Mouse (Mus musculus) ES-E14 (cell line): ENCODE measurements at regions not wholly inside any gene's neighbourhood (a gene's known extent, or its start where the extent isn't known, plus 50 kb on each side); places are given as distances from the start of the nearest gene placed in this dataset.

Source experiments
- DNase-seq: peaks from one replicate; pipeline ENCODE4 v3.0.0-alpha.2; 2013; ENCODE audit warnings: low read depth, low spot score
- H3K27ac ChIP-seq: 2 replicates; pipeline ENCODE4 v1.5.1; 2012; ENCODE audit warnings: low read depth, mild to moderate bottlenecking, low read length, moderate library complexity, mixed read lengths; ENCODE audit not compliant: poor library complexity, insufficient read depth, severe bottlenecking
- H3K36me3 ChIP-seq: 2 replicates; pipeline ENCODE4 v1.6.1; 2012; ENCODE audit warnings: mild to moderate bottlenecking, low read length, moderate library complexity, mixed read lengths; ENCODE audit not compliant: control insufficient read depth, poor library complexity, insufficient read depth, severe bottlenecking
- H3K4me1 ChIP-seq, 2 experiments: fragments of 150-350 bp in 1 of 2; sonication (generic) in 1 of 2; 2 replicates each; pipeline ENCODE4 v1.6.1; 2012; ENCODE audit warnings: low read length in 2 of 2, mild to moderate bottlenecking in 1 of 2, mixed read lengths in 1 of 2; ENCODE audit not compliant: control insufficient read depth in 2 of 2, insufficient read depth in 2 of 2, poor library complexity in 1 of 2
- H3K4me3 ChIP-seq, 2 experiments: fragments of 150-350 bp in 1 of 2; sonication (generic) in 1 of 2; 2 replicates each; pipeline ENCODE4 v1.5.1; 2012; ENCODE audit warnings: low read length in 2 of 2, low read depth in 1 of 2, mild to moderate bottlenecking in 1 of 2, mixed read lengths in 1 of 2; ENCODE audit not compliant: insufficient read depth in 1 of 2, poor library complexity in 1 of 2, severe bottlenecking in 1 of 2
- H3K9ac ChIP-seq: 2 replicates; pipeline ENCODE4 v1.6.1; 2012; ENCODE audit warnings: low read depth, mild to moderate bottlenecking, low read length, mixed read lengths; ENCODE audit not compliant: poor library complexity, insufficient read depth, severe bottlenecking
- H3K9me3 ChIP-seq: fragments of 150-350 bp; sonication (generic); 2 replicates; pipeline ENCODE4 v1.6.1; 2012; ENCODE audit warnings: low read depth, mild to moderate bottlenecking, low read length; ENCODE audit not compliant: control insufficient read depth, insufficient read depth
- CHD2 ChIP-seq: IDR thresholded peaks from 2 replicates; pipeline ENCODE4 v1.6.1; 2014; ENCODE audit warnings: mild to moderate bottlenecking, low read depth, low read length, inconsistent platforms
- HCFC1 ChIP-seq: IDR thresholded peaks from 2 replicates; pipeline ENCODE4 v1.6.1; 2012; ENCODE audit warnings: low read length, inconsistent platforms, borderline replicate concordance; ENCODE audit not compliant: insufficient read depth
- MAFK ChIP-seq: IDR thresholded peaks from 2 replicates; pipeline ENCODE4 v1.6.1; 2014; ENCODE audit warnings: mild to moderate bottlenecking, low read depth, low read length, inconsistent platforms; ENCODE audit not compliant: insufficient read depth
- ZC3H11A ChIP-seq: IDR thresholded peaks from 2 replicates; pipeline ENCODE4 v1.6.1; 2012; ENCODE audit warnings: low read depth, mild to moderate bottlenecking, inconsistent platforms, low read length, borderline replicate concordance
- ZNF384 ChIP-seq: IDR thresholded peaks from 2 replicates; pipeline ENCODE4 v1.6.1; 2012; ENCODE audit warnings: low read depth, low read length, inconsistent platforms
- in situ Hi-C, 2 experiments: fragments of 600-800 bp; cut with MboI; formaldehyde crosslinking; loops; one replicate each; pipeline ENCODE4 v1.15.1; 2025; ENCODE audit warnings: low sequenced_read_pairs in 2 of 2, inconsistent platforms in 1 of 2; ENCODE audit not compliant: unreplicated experiment in 2 of 2

- H3K4me1 ChIP-seq, result peaks cover 3 to 22% of the 10 kb centered on the region in 2 experiments; a peak in 2 of 4 replicates
- no peak for DNase-seq
- in situ Hi-C loops, result no loop called here
- H3K9ac ChIP-seq, result no peak overlapping the region
- H3K9me3 ChIP-seq, result no peaks in the 10 kb centered on the region
- no peaks in the 10 kb centered on the region for H3K36me3 ChIP-seq
- H3K4me3 ChIP-seq, result peak overlapping the region in 1 of 2 experiments; percentile 27; a peak in 2 of 4 replicates
- TF ChIP-seq MAFK (no peak), HCFC1 (no peak), CHD2 (no peak; the same call in 1 of the 2 replicates), ZC3H11A (no peak), ZNF384 (no peak)
- peak overlapping the region; percentile 76 for H3K27ac ChIP-seq
These were observed 82.4 kb downstream of the Irs2 start for GRCm38 (mm10) chr8:10925582-10926517.

GRCm38 (mm10) chr8:10924526-10925199, 83.6 kb downstream of the Irs2 start:
- DNase-seq, result peak; percentile 61
- Histone ChIP-seq H3K27ac (peak overlapping the region; percentile 76), H3K9me3 (no peaks in the 10 kb centered on the region), H3K4me3 (peak overlapping the region; percentile 28 to 52), H3K9ac (no peak overlapping the region), H3K36me3 (no peaks in the 10 kb centered on the region), H3K4me1 (peaks cover 3 to 22% of the 10 kb centered on the region in 2 experiments; a peak in 2 of 4 replicates)
- in situ Hi-C loops, result no loop called here
- TF ChIP-seq MAFK (0 out of 2 replicates have a peak, but pooled peaks have one; percentile 24), HCFC1 (no peak)

GRCm38 (mm10) chr8:10924001-10924490, 84.2 kb downstream of the Irs2 start:
- H3K27ac ChIP-seq, result peak overlapping the region; percentile 76
- peak overlapping the region; percentile 9 to 52; a peak in 2 of 4 replicates for H3K4me3 ChIP-seq
- H3K9ac ChIP-seq, result no peak overlapping the region
- TF ChIP-seq ZC3H11A (no peak), CHD2 (no peak), HCFC1 (no peak), MAFK (no peak), ZNF384 (no peak)
- in situ Hi-C loops, result no loop called here
- H3K36me3 ChIP-seq, result no peaks in the 10 kb centered on the region
- DNase-seq, result no peak
- peaks cover 3 to 22% of the 10 kb centered on the region in 2 experiments; a peak in 2 of 4 replicates for H3K4me1 ChIP-seq
- H3K9me3 ChIP-seq, result no peaks in the 10 kb centered on the region

GRCm38 (mm10) chr8:10923071-10924000, 84.9 kb downstream of the Irs2 start:
- no peak for DNase-seq
- Histone ChIP-seq H3K9ac (no peak overlapping the region), H3K4me3 (peak overlapping the region; percentile 9 to 25; a peak in 2 of 4 replicates)

More at GRCm38 (mm10) chr8:10923071-10924000, 84.9 kb downstream of the Irs2 start:
- in situ Hi-C loops, result no loop called here
- H3K27ac ChIP-seq, result peak overlapping the region; percentile 67
- no peaks in the 10 kb centered on the region for H3K36me3 ChIP-seq
- peaks cover 3 to 22% of the 10 kb centered on the region in 2 experiments; a peak in 2 of 4 replicates for H3K4me1 ChIP-seq
- no peaks in the 10 kb centered on the region for H3K9me3 ChIP-seq
- no peak for TF ChIP-seq MAFK
- TF ChIP-seq ZC3H11A, result no peak
- TF ChIP-seq HCFC1, result no peak
- TF ChIP-seq CHD2, result no peak
- no peak for TF ChIP-seq ZNF384
